26 mouse cellular contexts compared by ENCODE assay signal in the genomic region with DNA sequence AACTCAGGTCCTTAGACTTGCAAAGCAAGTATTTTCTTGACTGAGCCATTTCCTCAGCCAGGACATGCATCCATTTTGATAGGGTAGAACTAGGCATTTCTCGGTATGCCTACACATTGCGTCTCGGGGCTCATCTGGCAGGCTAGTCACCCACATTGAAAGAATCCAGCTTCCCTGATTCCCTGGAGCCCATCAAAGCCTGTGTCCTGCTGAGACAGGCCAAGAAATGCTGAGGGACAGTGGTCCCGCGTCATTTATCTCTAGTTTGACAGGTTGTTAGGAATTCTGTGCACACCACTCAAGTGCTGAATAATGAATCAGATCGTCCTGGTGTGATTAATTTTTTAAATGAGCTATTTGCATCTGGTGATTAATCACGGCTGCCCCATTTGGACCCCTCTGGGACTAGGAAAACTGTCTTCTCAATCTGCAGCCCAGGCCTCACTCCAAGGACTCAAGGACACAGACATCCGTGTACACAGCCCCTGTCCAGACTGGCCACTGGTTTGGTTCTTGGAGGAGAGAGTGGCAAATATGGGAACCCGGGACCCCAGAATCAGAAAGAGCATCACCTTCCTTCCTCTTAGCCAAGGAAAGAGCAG. TPM values are rescaled to one million over a fixed set of nuclear protein-coding genes. Genes with fewer than 3 reads are reported as not detected.
DNase-seq lines count a peak whose midpoint lies in the region; ATAC-seq and TF ChIP-seq lines count a peak whose summit lies in the region.
"Had no signal": no experiment of that assay in that cellular context is flagged by ENCODE, and none has a peak within 500 bp of the region (broad histone marks: within the 10 kb centered on the region; RNA-seq: fewer than 3 reads in every experiment).

No protein-coding gene starts in this region.

- ATAC-seq in forebrain, embryonic 14.5 days, result no peak
- no peak for ATAC-seq in forebrain, embryonic 13.5 days
- ATAC-seq in midbrain, embryonic 14.5 days (ENCODE audit: low FRiP score, low TSS enrichment), result no peak
- ATAC-seq: CD4-positive, CD25-positive, alpha-beta regulatory T cell, adult 4 months; forebrain, postnatal 0 days had no signal

- TF ChIP-seq CTCF in brain, embryonic 14.5 days (IDR thresholded peaks at IDR 0.05; ENCODE audit: borderline replicate concordance, extremely low read depth, insufficient read depth, insufficient read length), result no peak
- no peak for TF ChIP-seq CTCF in layer of hippocampus, adult 2 months (conservative IDR thresholded peaks at IDR 0.05)

- no peaks in the 10 kb centered on the region for H3K9me3 ChIP-seq in forebrain, embryonic 14.5 days (replicated peaks; ENCODE audit: control insufficient read depth, low read length)
- H3K9me3 ChIP-seq in forebrain, embryonic 13.5 days (replicated peaks), result no peaks in the 10 kb centered on the region
- no peaks in the 10 kb centered on the region for H3K9me3 ChIP-seq in midbrain, embryonic 14.5 days (ENCODE audit: control insufficient read depth, low read length)
- H3K9me3 ChIP-seq in midbrain, embryonic 10.5 days (replicated peaks), result no peaks in the 10 kb centered on the region
- H3K9me3 ChIP-seq: embryonic facial prominence, embryonic 15.5 days; forebrain, embryonic 10.5 days; heart, embryonic 12.5 days had no signal

- WGBS in forebrain, embryonic 14.5 days, result 39% methylated on average over 9 of the region's 9 CpGs
- WGBS in forebrain, embryonic 13.5 days, result 47% methylated on average over 9 of the region's 9 CpGs
- WGBS in midbrain, embryonic 14.5 days, result 49% methylated on average over 9 of the region's 9 CpGs
- 88% methylated on average over 9 of the region's 9 CpGs for WGBS in midbrain, embryonic 10.5 days

- peak; percentile 8 for DNase-seq in forebrain, embryonic 14.5 days (ENCODE audit: low spot score)
- DNase-seq in midbrain, embryonic 14.5 days, result peak; percentile 40
- no peak for DNase-seq in midbrain, embryonic 10.5 days (ENCODE audit: low spot score)
- DNase-seq in brain, embryonic 14.5 days (ENCODE audit: low read depth), result peak; percentile 67
- peak; percentile 35 for DNase-seq in retina, embryonic 14.5 days (ENCODE audit: low spot score)
- DNase-seq in layer of hippocampus, adult 2 months (ENCODE audit: low spot score in 2 of 2), result no peak
- DNase-seq: adrenal gland, adult 8-10 months; adrenal gland, postnatal 36 days; B cell, adult 2 months; cerebellum, adult 11 months; cerebellum, adult 8-10 months; cerebellum, postnatal 14 days; embryo, embryonic 11 days; forebrain, postnatal 0 days; gastrocnemius, adult 2 months; gastrocnemius, postnatal 25 days had no signal

- H3K36me3 ChIP-seq in forebrain, embryonic 14.5 days (ENCODE audit: control insufficient read depth, insufficient read depth, low read length), result no peaks in the 10 kb centered on the region
- no peaks in the 10 kb centered on the region for H3K36me3 ChIP-seq in forebrain, embryonic 13.5 days (ENCODE audit: poor library complexity, severe bottlenecking)
- no peaks in the 10 kb centered on the region for H3K36me3 ChIP-seq in midbrain, embryonic 14.5 days (ENCODE audit: control insufficient read depth, insufficient read depth, low read length)
- no peaks in the 10 kb centered on the region for H3K36me3 ChIP-seq in midbrain, embryonic 10.5 days
- H3K36me3 ChIP-seq: embryonic facial prominence, embryonic 15.5 days; forebrain, embryonic 10.5 days; G1E; heart, embryonic 12.5 days had no signal

- H3K4me3 ChIP-seq in forebrain, embryonic 14.5 days (ENCODE audit: low read depth, low read length), result no peak overlapping the region
- no peak overlapping the region for H3K4me3 ChIP-seq in forebrain, embryonic 13.5 days
- no peak overlapping the region for H3K4me3 ChIP-seq in midbrain, embryonic 14.5 days (replicated peaks; ENCODE audit: low read depth, low read length)
- H3K4me3 ChIP-seq in midbrain, embryonic 10.5 days, result no peak overlapping the region
- no peak overlapping the region for H3K4me3 ChIP-seq in layer of hippocampus, adult 2 months
- H3K4me3 ChIP-seq: embryonic facial prominence, embryonic 15.5 days; erythroblast, embryonic 14.5 days; forebrain, embryonic 10.5 days; gastrocnemius, adult 2 months; heart, embryonic 12.5 days had no signal

- H3K27me3 ChIP-seq in forebrain, embryonic 14.5 days (replicated peaks; ENCODE audit: control insufficient read depth, insufficient read depth, low read length), result no peaks in the 10 kb centered on the region
- no peaks in the 10 kb centered on the region; the same call in 1 of the 2 replicates for H3K27me3 ChIP-seq in forebrain, embryonic 13.5 days
- no peaks in the 10 kb centered on the region for H3K27me3 ChIP-seq in midbrain, embryonic 14.5 days (ENCODE audit: control insufficient read depth, insufficient read depth, low read length)
- H3K27me3 ChIP-seq in midbrain, embryonic 10.5 days (ENCODE audit: low read depth, poor library complexity, severe bottlenecking), result no peaks in the 10 kb centered on the region
- H3K27me3 ChIP-seq: embryonic facial prominence, embryonic 15.5 days had no signal

- no peak for TF ChIP-seq POLR2A in brain, embryonic 14.5 days (IDR thresholded peaks at IDR 0.05; ENCODE audit: borderline replicate concordance, extremely low read depth, insufficient read depth, insufficient read length, poor library complexity, severe bottlenecking)

- H3K27ac ChIP-seq in forebrain, embryonic 14.5 days (ENCODE audit: low read depth, low read length), result no peak overlapping the region
- H3K27ac ChIP-seq in forebrain, embryonic 13.5 days, result no peak overlapping the region
- H3K27ac ChIP-seq in midbrain, embryonic 14.5 days (replicated peaks; ENCODE audit: low read depth, low read length), result no peak overlapping the region
- H3K27ac ChIP-seq in midbrain, embryonic 10.5 days (replicated peaks), result no peak overlapping the region
- H3K27ac ChIP-seq in layer of hippocampus, adult 2 months, result no peak overlapping the region
- H3K27ac ChIP-seq: embryonic facial prominence, embryonic 15.5 days; forebrain, embryonic 10.5 days; gastrocnemius, adult 2 months had no signal

- H3K4me1 ChIP-seq in forebrain, embryonic 14.5 days (ENCODE audit: control insufficient read depth, insufficient read depth, low read length), result no peaks in the 10 kb centered on the region
- H3K4me1 ChIP-seq in forebrain, embryonic 13.5 days, result no peaks in the 10 kb centered on the region; the same call in 1 of the 2 replicates
- H3K4me1 ChIP-seq in midbrain, embryonic 14.5 days (ENCODE audit: control insufficient read depth, insufficient read depth, low read length), result no peaks in the 10 kb centered on the region
- no peaks in the 10 kb centered on the region for H3K4me1 ChIP-seq in midbrain, embryonic 10.5 days
- H3K4me1 ChIP-seq: embryonic facial prominence, embryonic 15.5 days; forebrain, embryonic 10.5 days; heart, embryonic 12.5 days had no signal

- no peak overlapping the region for H3K9ac ChIP-seq in forebrain, embryonic 14.5 days (ENCODE audit: low read length)
- no peak overlapping the region for H3K9ac ChIP-seq in forebrain, embryonic 13.5 days
- no peak overlapping the region for H3K9ac ChIP-seq in midbrain, embryonic 14.5 days (replicated peaks; ENCODE audit: low read length)
- H3K9ac ChIP-seq: embryonic facial prominence, embryonic 15.5 days; forebrain, postnatal 0 days; heart, embryonic 12.5 days had no signal

- no peak overlapping the region for H3K4me2 ChIP-seq in forebrain, embryonic 14.5 days (ENCODE audit: low read length)
- H3K4me2 ChIP-seq in forebrain, embryonic 13.5 days, result no peak overlapping the region
- H3K4me2 ChIP-seq in midbrain, embryonic 14.5 days (ENCODE audit: low read length), result no peak overlapping the region
- H3K4me2 ChIP-seq: embryonic facial prominence, embryonic 15.5 days; heart, embryonic 12.5 days had no signal

RNA-seq across cellular contexts. Expression of a gene that starts 38.9 kb away (rescaled TPM):
- 7.4 and 8.1 TPM in 2 replicates for polyA plus RNA-seq in forebrain, embryonic 14.5 days (2014; fragmentation: Nextera tagmentation; extraction: Ambion mirVana)
- polyA plus RNA-seq in forebrain, embryonic 13.5 days (2015; fragmentation: Nextera tagmentation; extraction: Ambion mirVana), result 12.7 and 13.7 TPM in 2 replicates
- 16.5 and 24.2 TPM in 2 replicates for polyA plus RNA-seq in midbrain, embryonic 14.5 days (2014; fragmentation: Nextera tagmentation; extraction: Ambion mirVana)
- 9.1 and 17.1 TPM in 2 replicates for polyA plus RNA-seq in midbrain, embryonic 10.5 days (2016; fragmentation: Nextera tagmentation; extraction: Ambion mirVana)
- 6.7 and 13.4 TPM in 2 replicates for polyA plus RNA-seq in brain, embryonic 14.5 days (2012; rRNA removed)
- total RNA-seq in layer of hippocampus, adult 2 months (2021), result 10 to 100 TPM; 45.8 to 48.8 TPM
- total RNA-seq: common myeloid progenitor, adult 5-6 weeks; granulocyte monocyte progenitor cell, adult 5-6 weeks had no signal
- polyA plus RNA-seq: CD4-positive, CD25-positive, alpha-beta regulatory T cell, adult 4 months; erythroblast, embryonic 14.5 days; G1E; heart, embryonic 16.5 days had no signal

Comparison
In these comparisons a context has a peak if more than half of its experiments do, and no peak if none do; other contexts are left out.
1. DNase-seq: peak in forebrain, embryonic 14.5 days (single experiment), midbrain, embryonic 14.5 days (single experiment), brain, embryonic 14.5 days (single experiment) and retina, embryonic 14.5 days (single experiment); none in midbrain, embryonic 10.5 days (single experiment) and layer of hippocampus, adult 2 months (0 of 2).